Mouse (Mus musculus) olfactory bulb, adult 2 months (tissue): Measurements from ENCODE around the gene Pkp4.

ENCODE experiments used
- CTCF ChIP-seq: fragments of 200-500 bp; IDR thresholded peaks from 2 replicates; pipeline ENCODE4 v1.5.1; 2012; ENCODE audit warnings: low read depth, mild to moderate bottlenecking, low read length, moderate library complexity; ENCODE audit not compliant: insufficient read depth
- POLR2A ChIP-seq: fragments of 200-500 bp; IDR thresholded peaks from 2 replicates; pipeline ENCODE4 v1.6.1; 2012; ENCODE audit warnings: mild to moderate bottlenecking, low read depth, low read length, moderate library complexity; ENCODE audit not compliant: insufficient read depth

GRCm38 (mm10) chr2:59383852-59384776, 223.5 kb downstream of the Pkp4 start:
- TF ChIP-seq CTCF, result no peak
- no peak for TF ChIP-seq POLR2A
